Mouse (Mus musculus): ENCODE results near the gene Meox1.

- TF ChIP-seq CTCF (IDR thresholded peaks at IDR 0.05; ENCODE audit: borderline replicate concordance, insufficient read depth, low read depth, low read length) (no peak), POLR2A (IDR thresholded peaks at IDR 0.05; ENCODE audit: borderline replicate concordance, insufficient read depth, low read length) (no peak)
Measured at GRCm38 (mm10) chr11:101855950-101856712, 38.0 kb downstream of the Meox1 start.
